Mouse (Mus musculus) MEL (cell line): ENCODE measurements around the gene Nisch. TPM values are rescaled to one million over a fixed set of nuclear protein-coding genes. Genes with fewer than 3 reads are reported as not detected.

Experiments used
- DNase-seq: peaks from one replicate; pipeline ENCODE4 v3.0.0; 2011; ENCODE audit warnings: low read depth, low spot score
- H3K27ac ChIP-seq: 2 replicates; pipeline ENCODE4 v1.5.1; 2012; ENCODE audit warnings: low read depth, mild to moderate bottlenecking, control low read depth, low read length, moderate library complexity; ENCODE audit not compliant: control insufficient read depth
- H3K27me3 ChIP-seq, 2 experiments: fragments of 150-350 bp in 1 of 2; sonication (generic) in 1 of 2; 2 replicates each; pipeline ENCODE4 v1.6.1; 2012; ENCODE audit warnings: low read length in 2 of 2, mild to moderate bottlenecking in 2 of 2, improper control_type of control experiment in 1 of 2, moderate library complexity in 1 of 2; ENCODE audit not compliant: insufficient read depth in 2 of 2, control insufficient read depth in 1 of 2
- H3K36me3 ChIP-seq, 2 experiments: 2 replicates each; pipeline ENCODE4 v1.6.1; 2012 to 2014; ENCODE audit warnings: low read length in 2 of 2, improper control_type of control experiment in 1 of 2, inconsistent platforms in 1 of 2, mild to moderate bottlenecking in 1 of 2; ENCODE audit not compliant: insufficient read depth in 2 of 2, control insufficient read depth in 1 of 2
- H3K4me1 ChIP-seq, 2 experiments: fragments of 150-350 bp in 1 of 2; sonication (generic) in 1 of 2; 2 replicates each; pipeline ENCODE4 v1.6.1; 2012; ENCODE audit warnings: low read length in 2 of 2, improper control_type of control experiment in 1 of 2, mild to moderate bottlenecking in 1 of 2; ENCODE audit not compliant: insufficient read depth in 2 of 2, control insufficient read depth in 1 of 2
- H3K4me3 ChIP-seq, 2 experiments: fragments of 150-350 bp in 1 of 2; sonication (generic) in 1 of 2; 2 replicates each; pipeline ENCODE4 v1.5.1; 2012; ENCODE audit warnings: low read depth in 2 of 2, low read length in 2 of 2, mild to moderate bottlenecking in 2 of 2, moderate library complexity in 2 of 2, control low read depth in 1 of 2, improper control_type of control experiment in 1 of 2; ENCODE audit not compliant: control insufficient read depth in 1 of 2, insufficient read depth in 1 of 2
- H3K79me2 ChIP-seq: 2 replicates; pipeline ENCODE4 v1.6.1; 2012; ENCODE audit warnings: mild to moderate bottlenecking, low read length, moderate library complexity; ENCODE audit not compliant: control insufficient read depth, poor library complexity, insufficient read depth
- H3K9ac ChIP-seq: 2 replicates; pipeline ENCODE4 v1.6.1; 2012; ENCODE audit warnings: low read depth, mild to moderate bottlenecking, control low read depth, low read length, moderate library complexity; ENCODE audit not compliant: control insufficient read depth, poor library complexity, severe bottlenecking
- H3K9me3 ChIP-seq: fragments of 150-350 bp; sonication (generic); replicated peaks from 2 replicates; pipeline ENCODE4 v1.6.1; 2012; ENCODE audit warnings: mild to moderate bottlenecking, low read length, improper control_type of control experiment, moderate library complexity; ENCODE audit not compliant: insufficient read depth
- BHLHE40 ChIP-seq: IDR thresholded peaks from 2 replicates; pipeline ENCODE4 v1.6.1; 2012; ENCODE audit warnings: low read depth, mild to moderate bottlenecking, inconsistent platforms, low read length, improper control_type of control experiment, borderline replicate concordance
- CHD2 ChIP-seq: IDR thresholded peaks from 2 replicates; pipeline ENCODE4 v1.6.1; 2011; ENCODE audit warnings: low read length, improper control_type of control experiment
- ELF1 ChIP-seq: IDR thresholded peaks from 2 replicates; pipeline ENCODE4 v1.6.1; 2014; ENCODE audit warnings: low read depth, mild to moderate bottlenecking, inconsistent platforms, low read length, improper control_type of control experiment, moderate library complexity
- EP300 ChIP-seq, 2 experiments: IDR thresholded peaks; 2 replicates each; pipeline ENCODE4 v1.6.1; 2011; ENCODE audit warnings: improper control_type of control experiment in 2 of 2, low read length in 2 of 2, low read depth in 1 of 2, mild to moderate bottlenecking in 1 of 2
- GATA1 ChIP-seq: IDR thresholded peaks from 2 replicates; pipeline ENCODE4 v1.6.1; 2011; ENCODE audit warnings: low read depth, low read length, improper control_type of control experiment
- HCFC1 ChIP-seq: IDR thresholded peaks from 2 replicates; pipeline ENCODE4 v1.6.1; 2012; ENCODE audit warnings: low read depth, mild to moderate bottlenecking, inconsistent platforms, low read length, improper control_type of control experiment, moderate library complexity
- KAT2A ChIP-seq: conservative IDR thresholded peaks from 2 replicates; pipeline ENCODE4 v1.6.1; 2012; ENCODE audit warnings: low read depth, low read length, improper control_type of control experiment, inconsistent platforms
- MAFK ChIP-seq: IDR thresholded peaks from 2 replicates; pipeline ENCODE4 v1.6.1; 2011; ENCODE audit warnings: low read depth, mild to moderate bottlenecking, low read length, improper control_type of control experiment, borderline replicate concordance
- MAX ChIP-seq: IDR thresholded peaks from 2 replicates; pipeline ENCODE4 v1.6.1; 2011; ENCODE audit warnings: low read length, improper control_type of control experiment
- MAZ ChIP-seq: IDR thresholded peaks from 2 replicates; pipeline ENCODE4 v1.6.1; 2012; ENCODE audit warnings: low read depth, mild to moderate bottlenecking, inconsistent platforms, low read length, improper control_type of control experiment
- MXI1 ChIP-seq: IDR thresholded peaks from 2 replicates; pipeline ENCODE4 v1.6.1; 2011; ENCODE audit warnings: mild to moderate bottlenecking, low read depth, low read length, improper control_type of control experiment
- MYB ChIP-seq: IDR thresholded peaks from 2 replicates; pipeline ENCODE4 v1.6.1; 2011; ENCODE audit warnings: mild to moderate bottlenecking, low read depth, low read length, improper control_type of control experiment
- NRF1 ChIP-seq: IDR thresholded peaks from 2 replicates; pipeline ENCODE4 v1.6.1; 2014; ENCODE audit warnings: low read depth, mild to moderate bottlenecking, inconsistent platforms, low read length, improper control_type of control experiment, moderate library complexity; ENCODE audit not compliant: poor library complexity, insufficient read depth, severe bottlenecking
- POLR2A ChIP-seq, 2 experiments: IDR thresholded peaks; 2 replicates each; pipeline ENCODE4 v1.6.1; 2011 to 2012; ENCODE audit warnings: low read length in 2 of 2, mild to moderate bottlenecking in 2 of 2, control low read depth in 1 of 2, improper control_type of control experiment in 1 of 2, low read depth in 1 of 2, moderate library complexity in 1 of 2; ENCODE audit not compliant: control insufficient read depth in 1 of 2, insufficient read depth in 1 of 2, poor library complexity in 1 of 2
- RAD21 ChIP-seq: IDR thresholded peaks from 2 replicates; pipeline ENCODE4 v1.6.1; 2011; ENCODE audit warnings: mild to moderate bottlenecking, low read depth, low read length, improper control_type of control experiment
- TBP ChIP-seq: IDR thresholded peaks from 2 replicates; pipeline ENCODE4 v1.8.0; 2011; ENCODE audit warnings: low read depth, low read length, improper control_type of control experiment
- TCF12 ChIP-seq: IDR thresholded peaks from 2 replicates; pipeline ENCODE4 v1.6.1; 2014; ENCODE audit warnings: low read depth, mild to moderate bottlenecking, inconsistent platforms, low read length, improper control_type of control experiment, moderate library complexity
- USF2 ChIP-seq, 2 experiments: IDR thresholded peaks; 2 replicates each; pipeline ENCODE4 v1.6.1; 2011 to 2012; ENCODE audit warnings: improper control_type of control experiment in 2 of 2, low read length in 2 of 2, borderline replicate concordance in 1 of 2, inconsistent platforms in 1 of 2, low read depth in 1 of 2, mild to moderate bottlenecking in 1 of 2; ENCODE audit not compliant: insufficient read depth in 1 of 2
- ZKSCAN1 ChIP-seq: IDR thresholded peaks from 2 replicates; pipeline ENCODE4 v1.6.1; 2012; ENCODE audit warnings: low read depth, mild to moderate bottlenecking, inconsistent platforms, low read length, improper control_type of control experiment, moderate library complexity
- ZMIZ1 ChIP-seq: IDR thresholded peaks from 2 replicates; pipeline ENCODE4 v1.6.1; 2012; ENCODE audit warnings: low read depth, mild to moderate bottlenecking, inconsistent platforms, low read length, improper control_type of control experiment, moderate library complexity
- ZNF384 ChIP-seq: IDR thresholded peaks from 2 replicates; pipeline ENCODE4 v1.6.1; 2012; ENCODE audit warnings: low read depth, mild to moderate bottlenecking, inconsistent platforms, low read length, improper control_type of control experiment
- polyA plus RNA-seq, 2 experiments: library from polyadenylated mRNA; stranded (reverse) in 1 of 2; unstranded in 1 of 2; fragments of >175 nt in 1 of 2; fragments of >200 nt in 1 of 2; gene quantifications; 2 replicates each; pipeline versions ENCODE4 v1.2.1 to v1.2.4; 2012; ENCODE audit warnings: low replicate concordance in 2 of 2, low read depth in 1 of 2; ENCODE audit not compliant: insufficient read length in 2 of 2, insufficient read depth in 1 of 2, missing spikeins in 1 of 2
- total RNA-seq: library from RNA; depleted of rRNA; stranded (reverse); fragments of 300-350 nt; gene quantifications from 2 replicates; pipeline ENCODE4 v1.2.3, GENCODE M21; 2012

The Nisch gene
- total and polyA plus RNA-seq, 3 experiments, result 53.0 to 154 TPM; not detected in 1

GRCm38 (mm10) chr14:31140141-31140540, 76.6 kb downstream of the Nisch start:
- no peak for TF ChIP-seq GATA1
- no peak for TF ChIP-seq HCFC1
- no peak for TF ChIP-seq TBP
- TF ChIP-seq MAX, result no peak
- no peak for TF ChIP-seq MYB
- no peak for TF ChIP-seq KAT2A
- no peak for TF ChIP-seq BHLHE40
- no peak for TF ChIP-seq MAFK
- no peak for TF ChIP-seq ZMIZ1
- TF ChIP-seq MAZ, result no peak
- TF ChIP-seq TCF12, result no peak
- TF ChIP-seq POLR2A (IDR thresholded peaks at IDR 0.05; ENCODE audit: control insufficient read depth in 1 of 2, insufficient read depth in 1 of 2, low read depth in 1 of 2, low read length in 2 of 2, poor library complexity in 1 of 2), result no peak; a peak in 1 of 4 replicates
- no peak for TF ChIP-seq CHD2
- TF ChIP-seq EP300 (IDR thresholded peaks at IDR 0.05; ENCODE audit: low read depth in 1 of 2, low read length in 2 of 2), result no peak
- TF ChIP-seq USF2 (IDR thresholded peaks at IDR 0.05; ENCODE audit: borderline replicate concordance in 1 of 2, insufficient read depth in 1 of 2, low read depth in 1 of 2, low read length in 2 of 2), result no peak
- no peak overlapping the region for H3K9ac ChIP-seq
- no peak overlapping the region for H3K27ac ChIP-seq
- H3K36me3 ChIP-seq, result no peaks in the 10 kb centered on the region
- DNase-seq, result no peak
- no peaks in the 10 kb centered on the region for H3K9me3 ChIP-seq
- no peaks in the 10 kb centered on the region for H3K4me1 ChIP-seq
- H3K27me3 ChIP-seq, result no peaks in the 10 kb centered on the region
- H3K4me3 ChIP-seq, result no peak overlapping the region
- H3K79me2 ChIP-seq, result no peaks in the 10 kb centered on the region

- Histone ChIP-seq H3K79me2 (no peaks in the 10 kb centered on the region), H3K27ac (no peak overlapping the region), H3K4me1 (no peaks in the 10 kb centered on the region), H3K9ac (no peak overlapping the region), H3K36me3 (no peaks in the 10 kb centered on the region; a peak in 1 of 4 replicates), H3K4me3 (no peak overlapping the region), H3K27me3 (no peaks in the 10 kb centered on the region), H3K9me3 (no peaks in the 10 kb centered on the region)
- DNase-seq, result no peak
- TF ChIP-seq EP300 (IDR thresholded peaks at IDR 0.05; ENCODE audit: low read depth in 1 of 2, low read length in 2 of 2), result no peak
- no peak for TF ChIP-seq NRF1
- no peak for TF ChIP-seq ELF1
- no peak for TF ChIP-seq BHLHE40
- no peak for TF ChIP-seq RAD21
- TF ChIP-seq CHD2, result no peak
- no peak for TF ChIP-seq ZKSCAN1
- TF ChIP-seq MXI1, result no peak
- no peak for TF ChIP-seq ZNF384
- no peak for TF ChIP-seq GATA1
Observed at GRCm38 (mm10) chr14:31139666-31140065, 77.1 kb downstream of the Nisch start.
